Mouse (Mus musculus) hindbrain, embryonic 16.5 days (tissue): ENCODE measurements at regions not wholly inside any gene's neighbourhood (a gene's known extent, or its start where the extent isn't known, plus 50 kb on each side); places are given as distances from the start of the nearest gene placed in this dataset.

Experiments used
- ATAC-seq: fragments of 200-750 bp; cut with Nextera tagmentation; 2 replicates; pipeline ENCODE4 v1.8.0; 2017; ENCODE audit warnings: moderate TSS enrichment, moderate library complexity
- H3K27ac ChIP-seq: fragments of 300-500 bp; sonication (generic); 2 replicates; pipeline ENCODE4 v1.5.1; 2014; ENCODE audit warnings: low read depth, mild to moderate bottlenecking, control low read depth, low read length, moderate library complexity
- H3K27me3 ChIP-seq: fragments of 300-500 bp; sonication (generic); replicated peaks from 2 replicates; pipeline ENCODE4 v1.6.1; 2014; ENCODE audit warnings: low read length; ENCODE audit not compliant: control insufficient read depth, insufficient read depth
- H3K36me3 ChIP-seq: fragments of 300-500 bp; sonication (generic); 2 replicates; pipeline ENCODE4 v1.6.1; 2014; ENCODE audit warnings: mild to moderate bottlenecking, low read length, moderate library complexity, mixed read lengths; ENCODE audit not compliant: control insufficient read depth, insufficient read depth
- H3K4me1 ChIP-seq: fragments of 300-500 bp; sonication (generic); 2 replicates; pipeline ENCODE4 v1.6.1; 2014; ENCODE audit warnings: low read depth, low read length; ENCODE audit not compliant: control insufficient read depth, insufficient read depth
- H3K4me2 ChIP-seq: fragments of 300-500 bp; sonication (generic); 2 replicates; pipeline ENCODE4 v1.6.1; 2014; ENCODE audit warnings: mild to moderate bottlenecking, low read length, control low read depth, moderate library complexity
- H3K4me3 ChIP-seq: fragments of 300-500 bp; sonication (generic); 2 replicates; pipeline ENCODE4 v1.5.1; 2014; ENCODE audit warnings: mild to moderate bottlenecking, low read length, control low read depth, moderate library complexity
- H3K9ac ChIP-seq: fragments of 300-500 bp; sonication (generic); 2 replicates; pipeline ENCODE4 v1.6.1; 2014; ENCODE audit warnings: low read depth, mild to moderate bottlenecking, control low read depth, low read length, moderate library complexity
- H3K9me3 ChIP-seq: fragments of 300-500 bp; sonication (generic); 2 replicates; pipeline ENCODE4 v1.6.1; 2014; ENCODE audit warnings: mild to moderate bottlenecking, low read length, moderate library complexity; ENCODE audit not compliant: control insufficient read depth
- WGBS: fragments of 180-500 bp; shearing (Covaris S2); extraction: QIAGEN DNeasy Blood & Tissue Kit; methylation state at CpG from one replicate; pipeline ENCODE4 v1.1.7; 2014; 5-methylcytosine and 5-hydroxymethylcytosine counted together

DNA sequence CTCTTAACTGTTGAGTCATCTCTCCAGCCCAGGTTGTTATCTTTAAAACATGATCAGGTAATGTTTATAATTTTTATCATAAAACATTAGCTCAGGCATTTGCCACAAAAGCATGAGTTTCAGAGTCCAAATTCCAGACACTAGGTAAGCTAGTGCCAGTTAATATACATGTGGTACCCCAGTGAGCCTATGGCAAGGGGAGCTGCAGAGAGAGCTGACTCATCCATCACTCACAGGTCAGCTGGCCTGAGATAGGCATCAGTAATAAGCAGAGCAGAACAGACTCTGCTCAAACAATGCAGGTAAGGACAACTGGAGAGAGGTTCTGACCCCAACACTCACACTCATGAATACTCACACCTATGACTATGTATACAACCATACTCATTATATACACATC, 144.6 kb upstream of the Sgcd start:
- Histone ChIP-seq H3K9me3 (no peaks in the 10 kb centered on the region), H3K36me3 (no peaks in the 10 kb centered on the region), H3K4me1 (no peaks in the 10 kb centered on the region), H3K4me3 (no peak overlapping the region), H3K27me3 (no peaks in the 10 kb centered on the region), H3K9ac (no peak overlapping the region), H3K27ac (no peak overlapping the region), H3K4me2 (no peak overlapping the region)
- ATAC-seq, result no peak

DNA sequence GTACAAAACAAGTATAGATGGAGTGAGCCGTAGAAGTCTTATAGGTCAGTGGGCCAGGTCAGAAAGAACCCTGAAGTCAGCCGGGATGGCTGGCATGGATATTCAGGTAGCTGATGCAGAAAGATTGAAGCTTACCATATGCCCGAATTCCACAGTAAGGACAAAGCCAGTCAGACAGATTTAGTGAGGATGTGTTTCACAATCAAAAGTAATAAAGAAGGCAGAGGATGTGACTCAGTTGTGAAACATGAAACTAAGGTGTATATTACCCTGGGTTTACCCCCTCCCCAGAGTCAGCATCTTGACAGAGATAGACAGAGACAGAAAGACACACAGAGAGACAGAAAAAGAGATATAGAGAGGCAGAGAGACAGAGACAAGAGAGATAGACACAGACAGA, 109.3 kb upstream of the Sgcd start:
- ATAC-seq, result no peak
- Histone ChIP-seq H3K4me1 (no peaks in the 10 kb centered on the region), H3K36me3 (no peaks in the 10 kb centered on the region), H3K27me3 (no peaks in the 10 kb centered on the region), H3K27ac (no peak overlapping the region), H3K9me3 (no peaks in the 10 kb centered on the region), H3K9ac (no peak overlapping the region), H3K4me2 (no peak overlapping the region), H3K4me3 (no peak overlapping the region)
- 87% methylated on average over 3 of the region's 3 CpGs for WGBS

DNA sequence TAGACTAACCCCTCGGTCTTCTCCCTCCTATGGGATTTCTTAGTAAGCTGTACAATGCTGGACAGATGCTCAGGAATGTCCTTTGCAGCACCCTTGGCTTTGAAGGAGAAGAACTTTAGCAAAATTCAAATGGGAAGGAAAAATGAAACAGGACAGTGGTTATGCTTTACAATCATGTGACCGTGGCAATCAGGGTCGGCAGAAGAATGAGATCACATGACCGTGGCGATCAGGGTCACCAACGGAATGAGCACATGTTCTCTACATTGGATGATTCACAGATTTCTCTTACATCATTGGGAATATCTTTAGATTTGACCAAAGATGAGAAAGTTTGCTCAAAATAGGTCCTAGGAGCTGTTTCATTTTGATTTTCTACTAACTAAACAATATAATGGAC, 108.7 kb upstream of the Sgcd start:
- no peaks in the 10 kb centered on the region for H3K9me3 ChIP-seq
- H3K4me3 ChIP-seq, result no peak overlapping the region
- no peaks in the 10 kb centered on the region for H3K4me1 ChIP-seq
- H3K9ac ChIP-seq, result no peak overlapping the region
- ATAC-seq, result no peak
- H3K4me2 ChIP-seq, result no peak overlapping the region
- no peaks in the 10 kb centered on the region for H3K36me3 ChIP-seq
- H3K27ac ChIP-seq, result no peak overlapping the region
- H3K27me3 ChIP-seq, result no peaks in the 10 kb centered on the region
- WGBS, result 94% methylated on average over 6 of the region's 6 CpGs

DNA sequence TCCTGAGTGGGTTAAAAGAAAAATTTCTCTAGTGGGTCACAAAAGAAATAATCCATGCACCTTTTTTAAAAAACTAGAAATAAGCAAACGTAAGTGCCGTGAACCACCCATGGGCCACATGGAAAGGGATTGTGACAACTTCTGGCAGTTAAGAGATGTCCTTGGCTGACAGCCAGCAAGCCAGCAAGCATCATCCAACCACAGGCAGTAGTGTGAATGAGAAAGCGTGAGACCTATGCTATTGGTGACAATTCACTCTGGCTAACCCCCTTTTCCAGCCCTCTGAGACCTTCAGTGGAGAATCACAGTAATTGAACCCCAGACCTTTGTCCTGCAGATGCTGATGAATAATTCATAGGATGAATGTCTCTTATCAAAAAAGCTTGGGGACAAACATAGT, 78.3 kb upstream of the Sgcd start:
- WGBS, result 40% methylated on average over 3 of the region's 3 CpGs
- H3K4me1 ChIP-seq, result no peaks in the 10 kb centered on the region
- no peak overlapping the region for H3K27ac ChIP-seq
- no peak overlapping the region for H3K9ac ChIP-seq
- H3K36me3 ChIP-seq, result no peaks in the 10 kb centered on the region
- H3K4me2 ChIP-seq, result no peak overlapping the region
- H3K9me3 ChIP-seq, result no peaks in the 10 kb centered on the region
- H3K4me3 ChIP-seq, result no peak overlapping the region
- H3K27me3 ChIP-seq, result no peaks in the 10 kb centered on the region
- peak; percentile 65; the same call in 1 of the 2 replicates for ATAC-seq

DNA sequence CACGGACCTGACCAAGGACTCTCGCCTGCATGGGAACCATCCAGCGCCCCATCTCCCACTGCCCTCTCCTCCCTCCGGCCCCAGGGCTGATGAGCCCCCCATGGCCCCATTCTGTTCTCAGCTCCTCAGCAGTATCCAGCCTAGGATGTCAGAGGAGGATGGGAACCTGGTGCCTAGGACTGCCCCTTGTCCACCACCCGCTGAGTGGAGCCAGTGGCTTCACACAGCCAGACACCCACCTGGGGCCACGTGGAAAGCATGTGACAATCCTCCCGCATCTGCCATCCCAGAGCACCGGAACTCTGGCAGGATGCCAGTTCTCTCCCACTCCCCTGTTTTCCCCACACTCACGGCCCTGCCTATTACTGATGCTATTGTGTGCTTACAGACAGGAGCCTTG, 75.0 kb upstream of the Sgcd start:
- ATAC-seq, result no peak
- H3K4me1 ChIP-seq, result no peaks in the 10 kb centered on the region
- H3K4me2 ChIP-seq, result no peak overlapping the region
- H3K27me3 ChIP-seq, result no peaks in the 10 kb centered on the region
- H3K4me3 ChIP-seq, result no peak overlapping the region
- H3K27ac ChIP-seq, result no peak overlapping the region
- WGBS, result 68% methylated on average over 9 of the region's 9 CpGs
- H3K9me3 ChIP-seq, result no peaks in the 10 kb centered on the region
- no peak overlapping the region for H3K9ac ChIP-seq
- no peaks in the 10 kb centered on the region for H3K36me3 ChIP-seq

DNA sequence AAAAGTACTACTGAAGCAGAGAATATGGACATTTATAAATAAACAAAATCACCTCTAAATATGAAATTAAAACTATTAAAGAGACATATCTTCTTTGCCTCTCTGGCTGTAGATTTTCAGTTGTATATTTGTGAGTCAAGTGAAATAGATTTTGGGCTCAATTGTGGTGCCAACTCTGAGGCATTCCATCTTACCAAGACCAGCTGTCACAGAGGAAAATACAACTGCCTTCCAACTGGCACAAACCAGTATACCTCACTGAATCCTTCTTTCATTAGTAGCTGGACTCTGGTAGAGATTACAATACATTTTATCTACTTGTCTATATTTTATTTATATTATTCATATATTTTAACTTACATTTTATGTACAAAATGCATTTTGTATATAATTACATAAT, 72.7 kb upstream of the Sgcd start:
- ATAC-seq, result no peak
- no peak overlapping the region for H3K4me3 ChIP-seq
- no peaks in the 10 kb centered on the region for H3K4me1 ChIP-seq
- H3K36me3 ChIP-seq, result no peaks in the 10 kb centered on the region
- no peak overlapping the region for H3K4me2 ChIP-seq
- no peaks in the 10 kb centered on the region for H3K27me3 ChIP-seq
- H3K9me3 ChIP-seq, result no peaks in the 10 kb centered on the region
- H3K9ac ChIP-seq, result no peak overlapping the region
- no peak overlapping the region for H3K27ac ChIP-seq

DNA sequence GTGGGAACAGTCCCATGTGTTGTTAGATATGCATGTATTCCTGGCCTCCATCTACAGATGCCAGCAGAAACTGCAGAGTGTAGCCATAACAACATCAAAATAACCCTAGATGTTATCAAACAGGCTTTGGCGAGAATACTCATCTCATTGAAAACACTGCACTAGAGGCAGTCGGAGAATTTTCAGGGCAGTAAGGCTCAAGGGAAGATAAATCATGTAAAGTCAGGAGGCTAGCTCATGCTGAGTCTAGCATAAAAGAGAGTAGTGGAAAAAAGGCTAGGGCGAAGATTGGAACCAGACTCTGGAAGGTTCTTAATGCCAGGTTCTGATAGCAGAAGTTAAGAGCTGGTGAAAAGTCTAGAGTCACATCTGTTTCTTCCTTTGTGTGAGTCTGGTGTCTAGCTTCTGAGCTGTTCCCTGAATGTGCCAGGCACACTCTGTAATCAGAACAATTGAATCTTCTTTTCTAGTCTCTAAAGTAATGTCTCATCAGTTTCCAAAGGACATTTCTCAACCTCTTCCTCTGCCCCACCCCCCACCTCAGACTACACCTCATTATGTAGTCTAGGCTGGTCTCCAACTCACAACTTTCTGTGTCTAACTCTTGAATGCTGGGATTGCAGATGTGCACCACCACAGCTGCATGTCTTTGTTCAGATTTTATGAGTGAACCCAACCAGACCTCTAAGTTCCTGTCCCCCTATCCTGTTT, 62.5 kb upstream of the Sgcd start:
- Histone ChIP-seq H3K4me2 (no peak overlapping the region), H3K4me1 (no peaks in the 10 kb centered on the region), H3K9ac (no peak overlapping the region), H3K27me3 (no peaks in the 10 kb centered on the region), H3K9me3 (no peaks in the 10 kb centered on the region), H3K27ac (no peak overlapping the region), H3K36me3 (no peaks in the 10 kb centered on the region), H3K4me3 (no peak overlapping the region)
- no peak for ATAC-seq
- 73% methylated on average over 3 of the region's 3 CpGs for WGBS

DNA sequence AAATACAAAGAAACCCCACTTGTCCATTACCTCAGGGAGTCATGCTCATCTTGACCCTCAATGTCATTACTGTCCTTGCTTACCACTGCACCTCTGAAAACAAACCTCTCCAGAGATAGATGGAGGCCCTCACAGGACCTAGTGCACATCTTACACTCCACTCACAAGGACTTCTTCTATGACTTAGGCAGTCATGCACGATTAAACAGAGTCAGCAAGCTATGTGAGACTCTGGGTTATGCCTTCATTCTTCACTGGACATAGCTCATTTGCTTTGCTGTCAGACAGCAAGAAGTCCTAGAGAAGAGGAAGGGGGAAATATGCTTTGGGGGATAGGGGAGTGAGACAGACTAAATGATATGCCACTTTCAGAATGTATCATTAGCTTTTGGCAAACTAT, 59.5 kb upstream of the Sgcd start:
- ATAC-seq, result no peak
- Histone ChIP-seq H3K4me3 (no peak overlapping the region), H3K36me3 (no peaks in the 10 kb centered on the region), H3K27ac (no peak overlapping the region), H3K27me3 (no peaks in the 10 kb centered on the region), H3K4me2 (no peak overlapping the region), H3K9me3 (no peaks in the 10 kb centered on the region), H3K9ac (no peak overlapping the region), H3K4me1 (no peaks in the 10 kb centered on the region)
- WGBS, result 96% methylated on average over 1 of the region's 1 CpGs
